Mouse (Mus musculus): ENCODE data around the gene Ubp1.

Gene Ubp1

DNA sequence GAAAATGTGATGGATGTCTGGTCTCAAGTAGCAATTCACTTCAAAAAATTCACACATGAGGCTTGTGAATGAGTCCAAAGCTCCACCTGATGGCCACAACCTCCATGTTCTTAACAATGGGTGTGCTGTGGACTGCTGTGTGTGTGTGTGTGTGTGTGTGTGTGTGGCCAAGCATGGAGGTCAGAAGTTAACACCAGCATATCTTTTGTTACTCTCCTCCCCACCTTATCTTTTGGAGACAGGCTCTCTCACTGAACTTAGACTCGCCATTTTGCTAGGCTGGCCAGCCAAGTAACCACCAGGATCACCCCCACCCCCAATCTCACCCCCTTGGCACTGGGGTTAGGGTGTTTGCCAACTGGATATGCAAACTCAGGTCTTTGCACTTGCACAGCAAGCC lies 83.3 kb downstream of the Ubp1 start:
- no peak for DNase-seq (ENCODE audit: low read depth, low spot score)

DNA sequence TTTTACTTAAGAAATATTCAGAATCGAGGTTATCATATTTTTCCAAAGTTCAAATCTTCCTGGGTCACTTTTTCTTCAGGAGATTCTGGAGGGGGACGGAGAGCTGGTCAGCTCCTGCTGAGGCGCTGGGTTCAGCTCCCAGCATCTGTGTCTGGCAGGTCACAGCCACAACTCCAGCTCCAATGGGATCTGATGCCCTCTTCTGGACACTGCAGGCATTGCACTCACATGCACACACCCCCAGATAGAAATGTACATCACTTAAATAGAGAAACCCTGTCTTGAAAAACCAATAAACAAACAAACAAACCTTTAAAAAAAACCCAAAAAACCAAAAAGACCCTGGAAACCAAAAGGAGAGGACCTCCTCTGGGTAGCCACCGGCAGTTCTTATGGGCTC lies 85.0 kb downstream of the Ubp1 start:
- peak; percentile 19 for DNase-seq (ENCODE audit: low read depth, low spot score)

DNA sequence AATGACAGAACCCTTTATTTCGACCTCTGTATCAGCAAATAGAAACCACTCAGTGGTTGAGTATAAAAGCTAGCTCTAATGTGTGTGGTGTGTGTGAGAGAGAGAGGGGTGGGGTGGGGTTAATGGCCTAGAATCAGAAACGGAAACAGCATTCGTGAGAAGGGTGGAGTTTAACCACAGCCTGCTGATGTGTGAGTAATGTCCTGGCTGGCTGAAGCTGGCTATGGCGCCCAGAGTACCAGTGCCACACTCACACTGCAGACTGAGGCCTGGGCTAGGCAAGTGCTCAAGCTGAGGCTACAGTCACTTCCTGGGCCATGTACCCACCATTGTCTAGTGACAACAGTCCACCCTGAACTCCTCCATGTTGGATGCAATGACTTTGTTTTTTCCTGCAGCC lies 85.7 kb downstream of the Ubp1 start:
- DNase-seq (ENCODE audit: low read depth, low spot score), result peak; percentile 22

DNA sequence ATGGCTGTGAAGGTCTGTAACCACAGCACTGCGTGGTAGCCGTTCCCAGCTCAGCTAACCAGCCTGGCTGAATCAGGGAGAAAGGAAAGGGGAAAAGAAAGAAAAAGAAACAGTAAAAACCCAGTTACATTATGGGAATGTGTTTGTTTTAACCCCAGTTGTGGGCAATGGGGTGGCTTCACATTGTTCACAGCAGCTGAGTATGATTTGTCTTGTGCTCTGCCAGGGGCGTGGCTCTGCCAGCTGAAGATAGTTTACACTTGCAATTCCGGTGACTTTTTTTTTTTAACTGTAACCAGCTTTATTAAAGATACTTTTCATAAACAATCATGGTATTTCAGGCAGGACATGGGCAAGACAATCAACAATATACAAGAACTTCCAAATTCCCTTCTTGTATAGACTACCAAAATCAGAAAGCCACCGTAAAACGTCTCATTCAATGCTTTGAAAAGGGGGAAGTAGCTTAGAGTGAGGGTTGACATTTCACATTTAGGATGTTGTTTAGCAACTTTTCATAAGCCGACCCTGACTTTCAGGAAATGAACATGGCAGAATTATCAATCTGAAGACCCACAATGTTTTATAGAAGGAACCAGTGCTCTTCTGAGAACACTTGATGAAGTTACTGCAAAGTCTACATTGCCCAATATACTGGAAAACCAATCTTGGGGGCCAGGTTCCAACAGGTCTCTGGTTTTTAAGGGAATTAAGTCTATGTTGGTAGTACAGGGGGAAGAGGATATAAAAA lies 88.5 kb downstream of the Ubp1 start:
- DNase-seq (ENCODE audit: low read depth, low spot score), result no peak

DNA sequence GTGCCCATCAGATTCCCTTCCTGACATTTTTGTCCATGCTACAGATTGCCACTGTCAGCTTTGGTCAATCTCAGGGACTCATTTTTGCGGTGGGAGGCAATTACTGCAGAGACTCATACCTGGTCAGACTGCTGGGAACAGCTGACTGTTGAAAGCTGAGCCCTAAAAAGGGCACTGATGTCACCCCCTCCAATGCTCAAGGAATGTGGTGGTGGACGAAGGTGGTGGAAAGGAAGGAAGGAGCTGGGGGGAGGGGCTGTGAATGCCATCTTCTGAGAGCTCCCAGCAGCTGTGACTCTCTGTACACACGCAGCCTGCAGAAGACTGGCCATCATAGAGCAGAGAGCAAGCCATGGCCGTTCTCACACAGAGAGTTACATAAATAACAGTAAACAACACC lies 91.4 kb downstream of the Ubp1 start:
- DNase-seq (ENCODE audit: low read depth, low spot score), result no peak

DNA sequence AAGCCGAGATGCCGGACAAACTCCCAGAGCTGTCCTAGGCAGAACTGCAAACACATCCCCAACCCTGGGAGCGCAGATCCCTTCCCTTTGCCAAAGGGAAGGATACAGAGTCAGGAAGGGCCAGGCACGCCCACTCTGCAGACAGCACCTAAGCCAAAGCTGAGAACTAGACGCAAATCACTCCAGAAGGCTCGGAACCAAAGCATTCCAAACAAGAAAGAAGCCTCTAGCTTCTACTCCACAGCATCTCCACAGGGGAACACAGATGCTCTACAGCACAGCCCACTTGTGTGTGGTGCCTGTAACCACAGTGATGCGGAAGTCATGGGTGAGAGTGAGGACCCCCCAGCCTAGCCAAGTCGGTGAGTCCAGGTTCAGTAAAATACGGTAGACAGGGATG lies 94.4 kb downstream of the Ubp1 start:
- DNase-seq (ENCODE audit: low read depth, low spot score), result no peak

DNA sequence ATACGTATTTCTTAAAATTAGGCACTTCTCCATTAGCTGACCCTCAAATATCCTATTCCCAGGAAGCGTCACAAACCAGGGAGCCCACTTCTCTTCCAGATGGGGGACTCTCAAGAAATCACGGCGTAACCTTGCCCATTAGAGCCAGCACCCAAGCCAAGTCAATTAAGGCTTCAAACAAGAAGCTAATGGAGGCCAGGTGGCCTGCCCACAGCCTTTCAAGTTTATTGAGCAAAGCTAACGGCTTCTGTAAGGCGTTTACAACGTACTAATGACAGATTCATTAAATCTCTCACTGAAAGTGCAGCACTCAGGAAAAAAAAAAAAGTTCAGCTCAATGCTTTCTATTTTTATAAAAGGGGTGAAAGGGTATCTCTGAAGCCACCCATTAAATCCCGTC lies 95.1 kb downstream of the Ubp1 start:
- DNase-seq (ENCODE audit: low read depth, low spot score), result no peak

DNA sequence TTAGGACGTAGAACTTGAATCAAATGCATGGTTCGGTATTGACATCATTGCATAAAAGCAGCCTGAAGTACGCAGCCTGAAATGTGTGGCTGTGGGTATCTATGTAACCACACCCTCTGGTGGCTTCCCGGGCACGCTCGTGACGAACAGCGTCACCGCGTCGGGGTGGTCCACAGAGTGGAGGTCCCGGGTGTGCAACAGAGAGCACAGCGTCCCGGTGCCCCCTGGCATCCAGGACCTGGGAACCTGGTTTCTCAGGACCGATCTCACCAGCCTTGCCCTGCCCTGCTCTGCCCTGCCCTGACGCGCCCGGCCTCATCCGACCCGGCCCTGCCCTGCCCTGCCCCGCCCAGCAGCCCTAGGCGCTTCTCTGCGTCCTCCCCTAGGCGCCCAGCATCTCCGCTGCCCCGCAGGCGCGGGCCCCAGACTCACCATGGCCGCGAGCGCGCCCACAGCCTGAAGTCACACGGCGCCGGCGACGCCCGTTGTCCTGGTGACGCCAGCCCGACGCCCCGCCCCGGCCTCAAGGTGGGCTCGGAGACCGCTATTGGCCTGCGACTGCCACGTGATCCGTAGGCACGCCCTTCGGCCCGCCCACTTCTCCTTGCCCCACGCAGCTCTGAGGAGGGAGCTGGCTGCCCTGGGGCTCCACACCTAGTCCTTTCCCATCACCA lies 95.7 kb downstream of the Ubp1 start:
- peak; percentile 83 for DNase-seq (ENCODE audit: low read depth, low spot score)
